Mouse (Mus musculus): Measurements from ENCODE around the gene Ankar. TPM values are rescaled to one million over a fixed set of nuclear protein-coding genes. Genes with fewer than 3 reads are reported as not detected.

Gene Ankar
- polyA plus RNA-seq, 1 experiment: not detected

DNA sequence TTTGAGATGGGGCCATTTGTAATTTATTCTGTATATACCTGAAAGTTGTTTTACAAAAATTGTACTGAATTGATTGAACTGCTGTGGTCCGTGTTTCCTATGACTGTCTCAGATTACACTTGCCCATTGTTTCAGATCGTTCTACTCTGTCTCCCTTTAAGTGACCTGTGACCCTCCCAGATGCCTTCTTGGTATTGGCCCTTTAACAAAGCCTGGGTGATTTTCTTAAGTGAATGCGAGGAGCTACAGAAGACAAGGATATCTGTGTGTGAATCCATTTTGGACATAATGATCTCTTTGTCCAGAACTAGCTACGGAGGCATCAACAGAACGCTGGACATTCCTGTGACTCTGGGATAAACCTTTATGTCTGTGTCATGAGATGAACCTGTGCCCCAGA, 65.2 kb downstream of the Ankar start:
- Histone ChIP-seq H3K4me1 (ENCODE audit: control insufficient read depth, insufficient read depth, low read length) (no peaks in the 10 kb centered on the region), H3K27ac (ENCODE audit: insufficient read depth, low read length) (no peak overlapping the region), H3K4me3 (ENCODE audit: insufficient read depth, low read length) (no peak overlapping the region)
- TF ChIP-seq POLR2A (IDR thresholded peaks at IDR 0.05; ENCODE audit: extremely low read depth, insufficient read depth, low read length) (no peak), CTCF (IDR thresholded peaks at IDR 0.05; ENCODE audit: extremely low read depth, insufficient read depth, low read length) (no peak)

DNA sequence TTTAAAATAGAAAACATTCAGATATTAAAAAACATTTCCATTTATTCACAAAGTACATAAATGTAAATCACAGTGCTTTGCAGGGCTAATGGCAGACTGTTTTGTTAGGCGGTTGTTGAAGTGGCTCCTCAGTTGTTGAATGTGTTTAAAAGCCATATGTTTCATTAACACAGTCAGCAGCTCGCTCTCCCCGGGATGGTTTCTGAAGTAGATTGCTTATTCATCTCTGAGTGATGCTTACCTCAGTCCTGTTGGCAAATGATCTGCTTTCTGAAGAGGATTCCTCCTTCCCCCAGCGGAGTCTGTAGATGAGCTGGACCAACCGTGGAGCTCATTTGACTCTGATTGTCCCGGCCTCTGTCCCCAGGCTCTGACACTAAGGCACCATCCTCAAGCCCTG, 88.2 kb downstream of the Ankar start:
- Histone ChIP-seq H3K4me3 (ENCODE audit: insufficient read depth, low read length) (no peak overlapping the region), H3K27ac (ENCODE audit: insufficient read depth, low read length) (no peak overlapping the region), H3K4me1 (ENCODE audit: control insufficient read depth, insufficient read depth, low read length) (no peaks in the 10 kb centered on the region)
- TF ChIP-seq POLR2A (IDR thresholded peaks at IDR 0.05; ENCODE audit: extremely low read depth, insufficient read depth, low read length) (no peak), CTCF (IDR thresholded peaks at IDR 0.05; ENCODE audit: extremely low read depth, insufficient read depth, low read length) (no peak)

DNA sequence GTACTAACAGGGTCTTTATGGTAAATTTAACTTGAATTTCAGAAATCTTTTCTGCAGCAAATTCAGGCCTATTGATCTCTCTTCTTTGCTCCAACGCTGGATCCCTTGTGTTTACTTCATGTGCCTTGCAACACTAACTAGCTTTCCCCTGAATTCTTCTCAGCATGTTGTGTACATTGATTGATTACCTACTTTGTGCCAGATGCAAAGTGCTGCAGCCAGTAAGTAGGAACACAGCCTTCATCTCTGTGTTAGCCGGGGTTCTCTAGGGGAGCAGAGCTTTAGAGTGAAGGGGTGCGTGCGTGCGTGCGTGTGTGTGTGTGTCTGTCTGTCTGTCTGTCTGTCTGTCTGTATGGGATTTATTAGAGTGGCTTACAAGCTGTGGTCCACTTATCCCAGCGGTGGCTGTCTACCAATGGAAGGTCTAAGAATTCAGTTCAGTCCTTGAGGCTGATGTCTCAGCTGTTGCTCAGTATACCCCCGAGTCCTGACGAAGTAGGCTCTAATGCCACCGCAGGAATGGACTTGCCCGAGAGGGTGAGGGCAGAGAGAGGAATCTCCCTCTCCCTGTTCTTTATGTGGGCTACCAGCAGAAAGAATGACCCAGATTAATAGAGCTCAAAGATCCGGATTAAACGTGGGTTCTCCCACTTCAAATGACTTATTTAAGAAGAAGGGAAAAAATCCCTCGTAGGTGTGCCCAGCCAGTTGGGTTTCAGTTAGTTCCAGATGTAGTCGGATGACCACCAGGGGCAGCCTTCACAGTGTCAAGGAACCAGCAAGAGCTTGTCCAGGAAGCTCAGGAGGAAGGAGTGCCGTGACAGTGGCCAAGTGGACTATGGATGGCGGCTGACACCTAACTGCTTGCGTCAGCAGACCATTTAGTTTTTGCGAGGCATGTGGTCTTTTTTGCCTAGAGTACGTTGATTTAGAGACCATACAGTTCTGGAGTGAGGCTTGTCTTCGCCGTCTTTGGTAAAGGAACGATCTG, 90.2 kb downstream of the Ankar start:
- Histone ChIP-seq H3K4me1 (ENCODE audit: control insufficient read depth, insufficient read depth, low read length) (no peaks in the 10 kb centered on the region), H3K4me3 (ENCODE audit: insufficient read depth, low read length) (no peak overlapping the region), H3K27ac (ENCODE audit: insufficient read depth, low read length) (no peak overlapping the region)
- TF ChIP-seq POLR2A (IDR thresholded peaks at IDR 0.05; ENCODE audit: extremely low read depth, insufficient read depth, low read length): no peak
- TF ChIP-seq CTCF (IDR thresholded peaks at IDR 0.05; ENCODE audit: extremely low read depth, insufficient read depth, low read length): peak; percentile 24; the same call in 1 of the 2 replicates

DNA sequence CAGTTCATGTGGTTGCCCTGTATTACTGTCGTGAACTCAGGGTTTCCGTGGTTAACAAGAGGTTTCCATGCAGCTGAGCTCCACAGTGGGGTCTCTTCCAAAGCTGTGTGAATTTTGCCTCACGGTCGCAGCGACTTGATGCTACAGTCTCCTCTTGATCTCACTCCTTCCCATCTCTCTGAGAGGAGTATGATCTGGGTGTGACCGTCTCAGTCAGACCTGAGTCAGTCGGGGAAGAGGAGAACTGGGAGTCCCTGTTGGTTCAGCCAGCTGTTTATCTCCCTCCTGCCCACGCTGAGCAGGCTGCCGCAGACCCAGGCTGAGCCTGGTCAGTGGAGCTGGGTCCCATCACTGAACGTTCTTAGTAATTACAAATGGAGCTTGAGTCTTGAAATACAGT, 91.2 kb downstream of the Ankar start:
- H3K27ac ChIP-seq (ENCODE audit: insufficient read depth, low read length): no peak overlapping the region
- no peaks in the 10 kb centered on the region for H3K4me1 ChIP-seq (ENCODE audit: control insufficient read depth, insufficient read depth, low read length)
- TF ChIP-seq CTCF (IDR thresholded peaks at IDR 0.05; ENCODE audit: extremely low read depth, insufficient read depth, low read length) (no peak), POLR2A (IDR thresholded peaks at IDR 0.05; ENCODE audit: extremely low read depth, insufficient read depth, low read length) (no peak)

DNA sequence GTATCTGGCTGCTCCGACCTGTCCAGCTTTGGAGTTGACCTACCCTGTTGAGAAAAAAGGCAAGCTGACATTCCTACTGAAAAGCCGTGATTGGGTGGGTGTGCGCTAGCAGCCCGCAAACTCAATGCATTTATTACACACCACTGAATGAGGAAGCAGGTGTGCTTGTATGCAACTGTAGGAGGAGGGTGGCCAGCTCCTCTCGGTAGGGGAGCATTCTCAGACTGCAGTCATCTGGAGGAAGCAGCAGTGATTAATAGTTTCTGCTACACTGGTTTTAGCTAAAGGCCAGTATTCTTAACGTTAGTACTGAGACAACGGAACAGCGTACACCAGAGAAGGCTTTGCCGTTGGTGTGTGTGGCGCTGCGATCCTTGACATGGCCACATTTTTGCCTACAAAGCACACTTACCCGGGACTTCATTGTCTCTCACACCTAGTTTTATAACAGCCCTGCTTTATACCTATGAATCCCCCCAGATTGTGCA, 94.1 kb downstream of the Ankar start:
- TF ChIP-seq POLR2A (IDR thresholded peaks at IDR 0.05; ENCODE audit: extremely low read depth, insufficient read depth, low read length): no peak
- no peak for TF ChIP-seq CTCF (IDR thresholded peaks at IDR 0.05; ENCODE audit: extremely low read depth, insufficient read depth, low read length)
- no peaks in the 10 kb centered on the region for H3K4me1 ChIP-seq (ENCODE audit: control insufficient read depth, insufficient read depth, low read length)

More for the DNA sequence above, 91.2 kb downstream of the Ankar start:
- H3K4me3 ChIP-seq (ENCODE audit: insufficient read depth, low read length): no peak overlapping the region

DNA sequence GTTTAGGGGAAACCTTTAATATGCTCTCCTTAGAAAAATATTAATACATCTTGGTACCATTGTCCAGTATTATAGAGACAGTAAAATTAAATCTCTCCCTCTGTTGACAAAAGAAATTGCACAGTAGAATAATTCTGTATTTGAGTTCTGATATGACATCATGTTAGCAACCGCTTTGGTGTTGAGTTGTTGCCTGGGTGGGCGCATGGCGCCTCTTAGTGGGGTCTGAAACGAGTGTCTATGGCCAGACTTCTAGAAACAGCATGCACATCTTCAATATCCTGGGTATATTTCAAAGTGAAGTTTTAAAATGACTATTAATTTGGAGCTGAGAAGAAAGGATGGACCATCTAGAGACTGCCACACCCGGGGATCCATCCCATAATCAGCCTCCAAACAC, 97.6 kb downstream of the Ankar start:
- Histone ChIP-seq H3K4me3 (ENCODE audit: insufficient read depth, low read length) (no peak overlapping the region), H3K4me1 (ENCODE audit: control insufficient read depth, insufficient read depth, low read length) (no peaks in the 10 kb centered on the region), H3K27ac (ENCODE audit: insufficient read depth, low read length) (no peak overlapping the region)
- no peak for TF ChIP-seq POLR2A (IDR thresholded peaks at IDR 0.05; ENCODE audit: extremely low read depth, insufficient read depth, low read length)
- no peak for TF ChIP-seq CTCF (IDR thresholded peaks at IDR 0.05; ENCODE audit: extremely low read depth, insufficient read depth, low read length)

More for the DNA sequence above, 94.1 kb downstream of the Ankar start:
- no peak overlapping the region for H3K27ac ChIP-seq (ENCODE audit: insufficient read depth, low read length)
- no peak overlapping the region for H3K4me3 ChIP-seq (ENCODE audit: insufficient read depth, low read length)

DNA sequence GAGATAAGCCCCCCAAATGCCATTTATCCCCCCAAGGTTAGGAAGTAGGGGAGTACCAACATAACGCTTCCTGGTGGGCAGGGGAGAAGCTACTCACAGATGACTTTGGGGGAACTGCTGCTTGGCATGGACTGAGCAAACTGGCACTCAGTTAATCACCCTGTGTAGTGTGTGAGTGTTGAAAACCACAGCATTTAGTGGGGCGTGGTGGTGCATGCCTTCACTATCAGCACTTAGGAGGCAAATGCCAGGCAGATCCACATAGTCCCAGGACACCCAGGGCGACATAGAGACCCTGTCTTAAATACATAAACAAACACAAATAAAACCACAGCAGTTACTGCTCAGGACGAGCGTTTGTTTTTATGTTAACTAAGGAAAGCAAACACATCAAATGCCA, 98.2 kb downstream of the Ankar start:
- H3K27ac ChIP-seq (ENCODE audit: insufficient read depth, low read length): no peak overlapping the region
- H3K4me1 ChIP-seq (ENCODE audit: control insufficient read depth, insufficient read depth, low read length): no peaks in the 10 kb centered on the region
- TF ChIP-seq POLR2A (IDR thresholded peaks at IDR 0.05; ENCODE audit: extremely low read depth, insufficient read depth, low read length) (no peak), CTCF (IDR thresholded peaks at IDR 0.05; ENCODE audit: extremely low read depth, insufficient read depth, low read length) (no peak)
- no peak overlapping the region for H3K4me3 ChIP-seq (ENCODE audit: insufficient read depth, low read length)

DNA sequence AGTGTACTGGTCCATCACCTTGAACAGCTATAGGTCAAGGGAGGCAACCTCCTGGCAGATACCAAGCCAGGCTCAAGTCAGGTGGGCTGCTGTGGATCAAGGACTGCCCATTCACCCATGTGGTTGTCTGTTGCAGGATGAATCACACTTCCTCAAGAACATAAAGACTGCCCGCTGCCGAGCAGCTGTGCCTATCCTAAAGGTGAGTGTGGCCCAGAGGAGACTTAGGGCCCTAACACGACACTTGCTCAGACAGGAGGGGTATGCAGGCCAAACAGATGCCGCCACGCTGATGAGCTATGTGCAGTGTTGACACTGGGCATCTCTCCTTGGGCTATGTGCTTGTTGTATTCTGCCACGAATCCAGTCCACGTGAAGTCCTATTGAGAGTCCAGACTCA, 99.1 kb downstream of the Ankar start:
- Histone ChIP-seq H3K27ac (ENCODE audit: insufficient read depth, low read length) (no peak overlapping the region), H3K4me3 (ENCODE audit: insufficient read depth, low read length) (no peak overlapping the region)
- TF ChIP-seq POLR2A (IDR thresholded peaks at IDR 0.05; ENCODE audit: extremely low read depth, insufficient read depth, low read length) (no peak), CTCF (IDR thresholded peaks at IDR 0.05; ENCODE audit: extremely low read depth, insufficient read depth, low read length) (no peak)

DNA sequence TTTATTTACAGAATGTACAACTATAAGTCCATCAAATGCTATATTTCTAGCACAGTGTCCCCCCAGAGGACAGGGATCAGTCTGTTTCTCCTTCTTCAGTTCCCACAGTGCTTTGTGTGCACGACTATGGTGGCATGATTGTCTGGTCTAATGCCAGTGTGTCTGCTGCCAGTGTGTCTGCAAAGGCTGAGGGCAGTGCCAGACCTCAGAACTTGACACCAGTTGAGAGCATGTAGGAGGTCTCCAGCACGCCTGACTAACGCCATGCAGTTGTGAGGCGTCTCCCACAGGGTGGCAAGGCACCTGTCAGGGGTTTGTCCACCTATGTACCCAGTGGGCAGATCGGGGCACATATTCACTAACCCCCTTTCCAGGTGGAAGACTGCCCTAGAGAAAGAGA, 99.6 kb downstream of the Ankar start:
- H3K4me3 ChIP-seq (ENCODE audit: insufficient read depth, low read length): no peak overlapping the region
- H3K27ac ChIP-seq (ENCODE audit: insufficient read depth, low read length): no peak overlapping the region
- no peak for TF ChIP-seq POLR2A (IDR thresholded peaks at IDR 0.05; ENCODE audit: extremely low read depth, insufficient read depth, low read length)
- H3K4me1 ChIP-seq (ENCODE audit: control insufficient read depth, insufficient read depth, low read length): no peaks in the 10 kb centered on the region

More for the DNA sequence above, 99.1 kb downstream of the Ankar start:
- H3K4me1 ChIP-seq (ENCODE audit: control insufficient read depth, insufficient read depth, low read length): no peaks in the 10 kb centered on the region

All from cortical plate, adult 2 months (tissue).